Mouse (Mus musculus) macrophage (primary cell): ENCODE data around the gene Eps8. TPM values are rescaled to one million over a fixed set of nuclear protein-coding genes. Genes with fewer than 3 reads are reported as not detected.
"Not testable (repeated sequence)": the region's sequence is repeated elsewhere in the genome, so short reads cannot be mapped to it uniquely, and the experiment has no call there.

Experiments used
- H3K27ac ChIP-seq: fragments of 350-480 bp; formaldehyde crosslinking; 2 replicates; pipeline ENCODE4 v1.9.0; 2021
- H3K36me3 ChIP-seq: fragments of 350-480 bp; formaldehyde crosslinking; 2 replicates; pipeline ENCODE4 v1.9.0; 2021; ENCODE audit errors: inconsistent target
- H3K4me3 ChIP-seq: fragments of 350-480 bp; formaldehyde crosslinking; 2 replicates; pipeline ENCODE4 v1.9.0; 2021; ENCODE audit errors: inconsistent target
- H3K79me2 ChIP-seq: fragments of 350-480 bp; formaldehyde crosslinking; 2 replicates; pipeline ENCODE4 v1.9.0; 2021; ENCODE audit errors: inconsistent target
- WGBS: methylation state at CpG from one replicate; pipeline ENCODE4 v1.1.7; 2026; ENCODE audit warnings: inconsistent platforms; ENCODE audit not compliant: missing documents; 5-methylcytosine and 5-hydroxymethylcytosine counted together
- polyA plus RNA-seq: library from polyadenylated mRNA; stranded (reverse); fragments of 250-400 nt; gene quantifications from 3 replicates; pipeline ENCODE4 v1.2.4, GENCODE M21; 2018; ENCODE audit warnings: inconsistent platforms

Eps8 gene
- polyA plus RNA-seq, 1 experiment from 2014 or later = 10.9 TPM

DNA sequence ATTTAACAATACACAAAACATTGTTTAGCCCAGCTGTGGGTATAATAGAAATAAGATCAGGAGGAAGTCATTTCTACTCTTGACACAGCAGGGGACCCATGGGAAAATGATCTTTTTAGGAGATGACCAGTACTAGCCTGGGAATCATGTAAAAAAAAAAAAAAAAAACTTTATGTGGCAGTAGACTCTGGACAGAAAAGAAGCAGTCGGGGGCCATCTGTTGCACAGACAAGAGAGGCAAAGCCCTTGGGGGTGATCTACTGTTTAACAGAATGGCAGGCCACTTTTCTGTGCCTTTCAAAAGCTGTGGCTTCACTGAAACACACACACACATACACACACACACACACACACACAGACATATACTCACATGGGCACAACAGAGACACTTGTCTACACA is 159.9 kb downstream of the Eps8 start:
- Histone ChIP-seq H3K27ac (no peak overlapping the region), H3K79me2 (no peaks in the 10 kb centered on the region), H3K36me3 (0 out of 2 replicates have a peak, but pooled peaks cover 12% of the 10 kb centered on the region), H3K4me3 (no peak overlapping the region)
- WGBS = 100% methylated on average over 1 of the region's 1 CpGs

DNA sequence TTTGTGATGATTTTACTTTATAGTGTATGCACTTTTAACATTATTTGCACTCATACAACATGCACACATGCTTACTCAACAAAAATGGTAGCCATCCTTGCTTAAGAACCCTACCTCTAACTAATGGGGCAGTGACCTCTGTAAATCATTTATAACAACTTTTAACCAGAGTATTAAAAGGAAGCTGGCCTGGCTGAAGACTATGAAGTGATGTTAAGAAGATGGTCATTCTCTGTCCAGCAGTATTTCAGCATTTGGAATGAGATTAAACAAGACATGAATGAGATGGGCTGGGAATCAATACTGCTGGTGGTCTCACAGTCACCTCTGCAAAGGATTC is 160.6 kb downstream of the Eps8 start:
- H3K36me3 ChIP-seq = 0 out of 2 replicates have a peak, but pooled peaks cover 11% of the 10 kb centered on the region
- no peak overlapping the region for H3K27ac ChIP-seq
- H3K4me3 ChIP-seq = no peak overlapping the region
- H3K79me2 ChIP-seq = no peaks in the 10 kb centered on the region

DNA sequence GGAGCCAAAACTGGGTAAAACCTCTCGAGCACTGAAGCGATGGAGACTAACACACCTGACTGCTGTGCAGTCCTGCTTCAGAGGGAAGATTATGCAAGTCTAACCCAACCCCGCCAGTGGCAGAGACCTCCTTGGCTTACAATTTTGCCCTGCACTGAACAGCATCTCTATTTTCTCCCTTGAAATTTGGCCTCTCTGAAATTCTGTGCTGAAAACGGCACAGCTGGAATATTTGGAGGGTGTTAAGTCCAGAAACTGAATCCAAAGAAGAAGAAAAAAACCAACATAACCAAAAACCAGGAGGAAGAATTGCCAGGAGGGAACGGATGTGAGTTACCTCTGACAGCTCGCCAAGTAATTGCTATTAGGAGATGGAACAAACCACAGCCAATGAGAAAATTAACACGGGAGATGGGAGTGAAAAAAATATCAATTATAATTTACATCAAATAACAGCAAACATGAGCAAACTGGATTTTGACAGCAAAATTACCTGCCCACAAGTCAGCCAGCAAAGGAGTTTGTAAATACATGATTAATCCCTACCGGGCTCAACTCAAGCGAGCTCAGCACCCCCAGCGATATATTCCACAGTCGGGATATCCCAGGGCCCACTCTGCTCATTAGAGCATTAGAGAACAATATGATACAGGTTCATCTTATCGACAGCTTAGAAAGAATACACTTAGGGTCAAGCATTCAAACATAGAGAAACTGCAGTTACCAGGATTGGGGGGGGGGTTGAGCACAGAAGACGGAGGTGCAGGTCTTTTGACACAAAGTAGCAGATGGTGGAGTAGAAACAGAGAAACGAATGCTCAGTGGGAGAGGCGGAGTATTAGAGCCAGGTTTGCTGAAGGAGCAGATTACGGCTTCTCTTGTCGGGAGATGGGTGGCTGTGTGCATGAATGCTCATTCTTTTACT is 161.2 kb downstream of the Eps8 start:
- Histone ChIP-seq H3K27ac (no peak overlapping the region), H3K4me3 (no peak overlapping the region), H3K36me3 (0 out of 2 replicates have a peak, but pooled peaks cover 7% of the 10 kb centered on the region), H3K79me2 (no peaks in the 10 kb centered on the region)
- WGBS = 97% methylated on average over 17 of the region's 17 CpGs

DNA sequence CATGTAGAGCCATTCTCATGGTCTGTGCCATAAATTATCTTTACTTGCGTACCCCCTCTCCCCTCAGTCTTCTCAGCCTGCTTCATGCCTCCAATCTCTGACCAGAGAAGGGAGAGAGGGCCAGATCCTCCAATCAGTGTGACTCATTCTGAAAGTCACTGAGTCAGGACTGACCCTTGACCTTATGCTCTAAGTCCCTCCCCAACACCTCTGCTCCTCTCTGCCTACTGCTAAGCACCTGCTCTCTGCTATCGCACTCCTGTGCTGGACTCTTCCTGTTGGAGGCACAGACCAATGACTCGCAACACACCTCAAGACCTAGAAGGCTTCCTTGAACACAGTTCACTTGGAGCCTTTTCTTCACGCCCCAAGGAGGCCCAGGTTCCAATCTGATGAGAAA is 162.1 kb downstream of the Eps8 start:
- WGBS = 92% methylated on average over 4 of the region's 4 CpGs
- Histone ChIP-seq H3K27ac (no peak overlapping the region), H3K4me3 (no peak overlapping the region)

DNA sequence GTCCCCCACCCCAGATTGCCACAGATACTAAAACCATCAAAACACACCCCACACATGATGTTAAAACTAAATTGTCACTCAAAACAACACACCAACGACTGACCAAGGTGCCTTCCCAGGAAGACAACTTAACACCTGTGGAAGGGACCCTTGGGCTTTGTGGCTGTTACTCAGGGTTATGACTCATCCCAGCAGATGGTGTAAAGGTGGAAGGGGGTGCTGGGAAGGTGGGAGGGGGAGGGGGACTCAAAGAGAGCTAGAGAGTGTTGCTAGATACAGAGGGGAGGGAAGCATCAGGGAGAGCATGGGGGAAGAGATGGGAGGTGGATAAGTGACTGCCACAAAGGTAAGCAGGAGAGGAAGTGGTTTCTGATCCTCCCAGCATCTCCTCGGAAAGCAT is 163.0 kb downstream of the Eps8 start:
- H3K4me3 ChIP-seq = no peak overlapping the region
- 58% methylated on average over 2 of the region's 2 CpGs for WGBS
- H3K36me3 ChIP-seq = 0 out of 2 replicates have a peak, but pooled peaks cover 4% of the 10 kb centered on the region
- H3K27ac ChIP-seq = no peak overlapping the region
- H3K79me2 ChIP-seq = no peaks in the 10 kb centered on the region

More for the DNA sequence above, 162.1 kb downstream of the Eps8 start:
- Histone ChIP-seq H3K79me2 (no peaks in the 10 kb centered on the region), H3K36me3 (0 out of 2 replicates have a peak, but pooled peaks cover 7% of the 10 kb centered on the region)

DNA sequence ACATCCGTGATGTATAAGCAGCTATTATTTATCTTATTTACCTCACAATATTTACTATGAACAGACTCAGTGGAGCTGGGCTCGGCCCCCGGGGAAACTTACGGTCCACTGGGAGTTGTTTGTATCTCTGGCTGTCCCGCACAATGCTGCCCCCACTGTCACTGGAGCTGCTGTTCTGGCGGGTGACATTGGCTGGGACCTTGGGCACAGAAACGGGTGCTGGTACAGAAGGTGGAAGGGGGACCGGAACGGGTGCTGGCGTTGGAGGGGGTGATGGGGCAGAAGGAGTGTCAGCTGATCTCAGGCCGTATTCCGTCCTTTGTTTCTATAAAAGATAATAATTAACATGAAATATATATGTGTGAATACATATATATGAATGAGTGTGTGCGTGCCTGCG is 164.6 kb downstream of the Eps8 start:
- Histone ChIP-seq H3K4me3 (no peak overlapping the region), H3K36me3 (0 out of 2 replicates have a peak, but pooled peaks cover 4% of the 10 kb centered on the region), H3K79me2 (no peaks in the 10 kb centered on the region), H3K27ac (no peak overlapping the region)
- WGBS = 97% methylated on average over 13 of the region's 14 CpGs

DNA sequence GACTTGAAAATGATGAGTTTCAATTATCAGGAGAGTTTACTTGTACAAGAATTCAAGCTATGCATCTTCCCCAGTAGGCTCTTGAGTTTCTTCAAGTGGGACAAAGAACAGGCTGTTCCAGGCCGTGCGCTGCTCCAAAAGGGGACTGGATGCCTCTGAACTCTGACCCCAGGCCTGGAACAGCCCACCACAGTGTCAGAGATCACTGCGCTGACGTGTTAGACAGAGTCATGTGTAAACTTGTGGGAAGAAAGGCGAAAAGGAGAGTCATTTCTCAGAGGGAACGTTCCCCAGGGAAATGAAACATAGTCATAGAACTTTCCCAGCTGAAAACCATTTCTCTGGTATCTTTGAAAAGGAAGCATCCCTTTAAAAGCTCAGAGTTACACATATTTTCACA is 167.2 kb downstream of the Eps8 start:
- H3K4me3 ChIP-seq = no peak overlapping the region
- H3K79me2 ChIP-seq = no peaks in the 10 kb centered on the region
- H3K27ac ChIP-seq = no peak overlapping the region
- WGBS = 96% methylated on average over 6 of the region's 6 CpGs
- H3K36me3 ChIP-seq = 0 out of 2 replicates have a peak, but pooled peaks cover 4% of the 10 kb centered on the region

DNA sequence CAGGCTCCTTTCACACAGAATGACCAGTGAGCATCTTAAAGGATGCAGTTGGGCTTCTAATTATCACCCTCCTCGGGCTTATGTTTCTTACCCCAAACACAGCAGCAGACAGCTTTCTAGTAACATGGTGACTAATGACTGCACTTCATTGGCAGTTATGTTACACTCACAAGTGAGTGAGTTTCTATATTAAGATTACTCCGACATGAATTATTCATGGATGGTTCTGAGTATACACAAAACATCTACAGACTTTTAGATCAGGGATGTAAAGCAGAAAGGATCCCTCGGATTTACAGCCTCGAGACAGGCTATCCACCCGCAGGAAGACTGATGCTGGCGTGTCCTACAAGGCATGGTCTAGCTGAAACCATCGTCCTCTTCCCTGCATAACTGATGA is 171.8 kb downstream of the Eps8 start:
- no peak overlapping the region for H3K27ac ChIP-seq
- WGBS = 89% methylated on average over 7 of the region's 7 CpGs
- H3K79me2 ChIP-seq = no peaks in the 10 kb centered on the region
- no peak overlapping the region for H3K4me3 ChIP-seq
- H3K36me3 ChIP-seq = 0 out of 2 replicates have a peak, but pooled peaks cover 12% of the 10 kb centered on the region

DNA sequence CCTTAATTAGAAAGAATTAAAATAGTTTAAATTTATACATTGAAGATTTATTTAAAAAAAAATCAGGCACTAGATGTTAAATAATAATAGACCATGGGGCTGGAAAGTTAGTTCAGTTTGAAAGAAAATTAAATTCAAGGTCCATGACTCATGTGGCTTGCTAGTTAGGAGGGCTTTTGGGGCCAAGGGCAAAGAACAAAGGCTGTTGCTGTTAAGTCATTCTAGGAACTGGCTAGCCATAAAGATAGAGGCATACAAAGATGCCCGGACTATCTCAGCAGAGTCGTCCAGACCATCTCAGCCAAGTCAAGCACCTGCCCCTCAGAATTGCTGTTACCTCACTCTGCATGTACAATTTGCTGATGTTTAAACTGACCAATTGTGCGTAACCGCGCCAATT is 179.0 kb downstream of the Eps8 start:
- H3K79me2 ChIP-seq, H3K4me3 ChIP-seq, H3K27ac ChIP-seq, H3K36me3 ChIP-seq: not testable (repeated sequence)
- WGBS = 99% methylated on average over 5 of the region's 5 CpGs

DNA sequence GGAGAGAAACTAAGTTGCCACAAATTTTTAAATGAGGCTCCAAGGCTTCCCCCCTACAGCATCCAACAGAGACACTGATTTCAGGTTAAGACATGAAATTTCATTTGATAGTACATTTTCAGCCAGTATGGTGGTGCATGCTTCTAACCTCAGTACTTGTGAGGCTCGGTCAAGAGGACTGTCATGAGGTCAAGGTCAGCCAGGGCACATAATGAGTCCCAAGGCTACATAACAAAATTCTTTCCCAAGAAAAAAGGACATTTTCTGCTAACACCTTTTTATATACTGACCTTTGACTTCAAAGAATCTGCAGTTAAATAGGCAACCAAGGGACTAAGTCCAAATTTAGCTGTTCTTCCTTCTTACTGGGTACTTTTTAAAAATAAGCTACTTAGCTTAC is 181.2 kb downstream of the Eps8 start:
- Histone ChIP-seq H3K4me3 (no peak overlapping the region), H3K36me3 (0 out of 2 replicates have a peak, but pooled peaks cover 5% of the 10 kb centered on the region), H3K79me2 (no peaks in the 10 kb centered on the region), H3K27ac (peak overlapping the region; percentile 16; the same call in 1 of the 2 replicates)
- 100% methylated on average over 1 of the region's 1 CpGs for WGBS

DNA sequence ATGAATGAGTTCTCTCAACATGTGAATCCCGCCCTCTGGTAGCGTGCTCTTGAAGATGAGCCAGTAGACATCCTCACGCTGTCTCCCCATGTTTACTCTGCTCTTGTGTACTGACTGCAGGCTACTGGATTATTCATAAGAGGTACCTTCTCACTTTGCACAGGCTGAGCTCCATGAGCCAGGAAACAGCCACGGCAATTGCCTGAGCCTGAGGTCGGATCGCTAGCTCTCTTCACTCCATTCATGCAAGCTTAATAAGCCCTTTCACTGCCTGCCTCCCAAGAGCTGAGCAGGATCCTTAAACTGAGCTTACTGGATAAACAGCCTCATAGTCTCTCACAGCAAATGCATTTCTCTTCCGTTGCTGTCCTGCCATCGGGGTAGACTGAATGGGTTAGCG is 182.5 kb downstream of the Eps8 start:
- no peaks in the 10 kb centered on the region for H3K79me2 ChIP-seq
- 0 out of 2 replicates have a peak, but pooled peaks cover 5% of the 10 kb centered on the region for H3K36me3 ChIP-seq
- H3K4me3 ChIP-seq = no peak overlapping the region
- WGBS = 95% methylated on average over 9 of the region's 9 CpGs
- H3K27ac ChIP-seq = peak overlapping the region; percentile 16; the same call in 1 of the 2 replicates

DNA sequence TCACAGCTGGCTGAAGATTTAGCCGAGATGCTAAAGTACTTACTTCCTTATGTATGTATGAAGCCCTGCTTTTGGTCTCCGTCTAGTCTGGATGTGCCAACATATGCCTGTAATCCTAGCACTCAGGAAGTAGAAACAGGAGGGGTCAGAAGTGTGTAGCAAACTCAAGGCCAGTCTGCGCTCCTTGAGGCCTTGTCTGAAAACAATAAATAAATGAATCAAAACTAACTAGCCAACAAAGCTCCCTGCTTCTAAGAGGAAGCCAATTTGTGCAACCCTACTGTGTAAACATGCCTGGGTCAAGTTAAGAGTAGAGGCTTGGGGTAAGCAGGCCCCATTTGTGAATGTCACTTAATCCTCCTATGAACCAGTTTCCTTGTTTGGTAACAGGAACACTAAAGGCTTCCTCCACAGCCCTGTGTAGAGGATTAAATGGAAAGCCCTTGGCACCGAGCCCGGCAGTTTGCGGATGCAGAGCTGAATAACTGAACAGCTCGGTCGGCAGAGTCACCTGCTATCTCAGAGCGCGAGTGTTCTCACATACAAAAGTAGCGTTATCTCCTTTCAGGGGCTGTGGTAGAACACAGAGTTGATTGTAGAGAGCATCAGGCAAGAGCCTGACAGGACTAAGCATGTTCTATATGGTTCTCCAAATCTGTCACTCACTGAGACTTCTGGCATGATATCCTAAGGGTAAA is 183.6 kb downstream of the Eps8 start:
- Histone ChIP-seq H3K36me3 (no peaks in the 10 kb centered on the region), H3K27ac (peak overlapping the region; percentile 53), H3K79me2 (no peaks in the 10 kb centered on the region), H3K4me3 (no peak overlapping the region)
- WGBS = 26% methylated on average over 11 of the region's 11 CpGs

DNA sequence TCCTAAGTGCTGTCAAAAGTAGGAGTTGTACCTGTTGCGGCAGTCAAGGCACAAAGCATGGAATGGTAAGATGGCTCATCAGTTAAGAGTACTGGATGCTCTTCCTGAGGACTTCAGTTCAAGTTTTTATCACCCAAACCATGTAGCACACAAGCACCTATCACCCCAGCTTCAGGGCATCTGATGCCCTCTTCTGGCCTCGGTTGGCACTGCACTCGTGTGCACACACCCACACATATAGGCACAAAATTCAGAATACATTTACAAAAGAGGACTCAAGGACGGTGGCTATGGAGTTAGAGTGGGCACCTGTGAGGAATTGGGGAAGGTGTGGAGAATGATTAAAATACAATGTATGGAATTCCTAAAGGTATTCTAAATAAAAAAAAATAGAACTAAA is 185.1 kb downstream of the Eps8 start:
- Histone ChIP-seq H3K27ac (no peak overlapping the region), H3K4me3 (no peak overlapping the region), H3K36me3 (no peaks in the 10 kb centered on the region), H3K79me2 (no peaks in the 10 kb centered on the region)
- 100% methylated on average over 1 of the region's 4 CpGs for WGBS

DNA sequence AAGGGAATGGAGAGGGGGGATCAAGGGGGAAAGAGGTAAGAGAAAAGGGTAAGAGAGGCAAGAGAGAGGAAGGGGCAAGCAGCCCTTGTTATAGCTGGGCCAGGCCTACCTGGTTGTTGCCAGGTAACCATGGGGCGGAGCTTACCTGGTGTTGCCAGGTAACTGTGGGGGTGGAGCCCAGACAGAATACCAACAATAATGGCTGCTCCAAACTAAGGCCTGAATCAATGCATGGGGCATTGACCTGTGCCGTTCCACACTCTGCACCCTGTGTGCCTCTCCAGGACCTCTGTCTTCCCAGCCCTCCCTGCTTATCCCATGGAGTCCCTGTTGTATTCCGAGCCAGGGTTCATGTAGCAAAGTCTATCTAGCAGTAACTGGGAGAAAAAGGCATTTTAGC is 187.0 kb downstream of the Eps8 start:
- 92% methylated on average over 3 of the region's 3 CpGs for WGBS
- no peak overlapping the region for H3K27ac ChIP-seq
- no peak overlapping the region for H3K4me3 ChIP-seq
- H3K79me2 ChIP-seq = no peaks in the 10 kb centered on the region
- H3K36me3 ChIP-seq = peaks cover 16% of the 10 kb centered on the region

DNA sequence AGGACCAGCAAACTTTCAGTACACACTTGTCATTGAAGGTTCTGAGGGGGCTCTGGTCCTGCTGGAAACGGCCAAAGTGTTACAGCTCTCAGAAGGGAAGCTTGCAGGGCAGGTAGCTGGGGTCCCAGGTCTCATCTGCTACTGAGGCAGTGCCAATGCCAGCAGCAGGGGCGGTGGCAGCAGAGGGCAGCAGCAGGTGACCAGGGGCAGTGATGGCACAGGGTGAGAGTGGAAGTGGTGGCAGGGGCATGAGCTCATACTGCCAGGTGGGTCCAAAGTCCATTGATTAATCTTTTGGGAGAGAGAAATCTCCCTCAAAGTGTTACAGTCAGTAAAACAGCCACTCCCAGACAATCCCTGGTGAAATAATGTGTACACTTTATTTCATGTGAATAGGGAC is 188.4 kb downstream of the Eps8 start:
- WGBS = 90% methylated on average over 2 of the region's 2 CpGs
- H3K36me3 ChIP-seq = peaks cover 30% of the 10 kb centered on the region
- no peak overlapping the region for H3K4me3 ChIP-seq
- H3K27ac ChIP-seq = no peak overlapping the region
- H3K79me2 ChIP-seq = no peaks in the 10 kb centered on the region
